Mouse (Mus musculus) CH12.LX (cell line): ENCODE measurements at regions not wholly inside any gene's neighbourhood (a gene's known extent, or its start where the extent isn't known, plus 50 kb on each side); places are given as distances from the start of the nearest gene placed in this dataset.
"Not testable (repeated sequence)": the region's sequence is repeated elsewhere in the genome, so short reads cannot be mapped to it uniquely, and the experiment has no call there.

Source experiments
- DNase-seq: peaks from one replicate; pipeline ENCODE4 v3.0.0-alpha.2; 2013; ENCODE audit errors: extremely low read depth
- H3K27ac ChIP-seq: 2 replicates; pipeline ENCODE4 v1.5.1; 2012; ENCODE audit warnings: low read depth, mild to moderate bottlenecking, control low read depth, moderate library complexity; ENCODE audit not compliant: insufficient read depth
- H3K27me3 ChIP-seq: replicated peaks from 2 replicates; pipeline ENCODE3; 2012; ENCODE audit warnings: inconsistent platforms
- H3K36me3 ChIP-seq, 2 experiments: replicated peaks in 1 of 2; 2 replicates each; pipeline versions ENCODE3 to v1.6.1; 2012; ENCODE audit warnings: inconsistent platforms in 1 of 2, low read length in 1 of 2, mild to moderate bottlenecking in 1 of 2, mixed read lengths in 1 of 2, moderate library complexity in 1 of 2; ENCODE audit not compliant: control insufficient read depth in 1 of 2, insufficient read depth in 1 of 2
- H3K4me1 ChIP-seq, 2 experiments: 2 replicates each; pipeline ENCODE4 v1.6.1; 2012; ENCODE audit warnings: inconsistent platforms in 1 of 2, moderate library complexity in 1 of 2; ENCODE audit not compliant: insufficient read depth in 2 of 2, control insufficient read depth in 1 of 2
- H3K4me2 ChIP-seq: 2 replicates; pipeline ENCODE4 v1.6.1; 2012; ENCODE audit warnings: low read depth, mild to moderate bottlenecking, control low read depth; ENCODE audit not compliant: poor library complexity, insufficient read depth, severe bottlenecking
- H3K4me3 ChIP-seq, 3 experiments: fragments of 150-350 bp in 1 of 3; sonication (generic) in 1 of 3; replicated peaks in 1 of 3; 2 replicates each; pipeline versions ENCODE3 to v1.5.1; 2011 to 2012; ENCODE audit warnings: low read depth in 2 of 3, low read length in 2 of 3, mild to moderate bottlenecking in 2 of 3, moderate library complexity in 2 of 3, control low read depth in 1 of 3, improper control_type of control experiment in 1 of 3, inconsistent platforms in 1 of 3, mixed read lengths in 1 of 3; ENCODE audit not compliant: poor library complexity in 1 of 3
- H3K79me2 ChIP-seq: replicated peaks from 2 replicates; pipeline ENCODE4 v1.6.1; 2012; ENCODE audit warnings: mild to moderate bottlenecking, moderate library complexity; ENCODE audit not compliant: control insufficient read depth, poor library complexity, insufficient read depth, severe bottlenecking; ENCODE audit errors: extremely low read depth
- H3K9ac ChIP-seq: 2 replicates; pipeline ENCODE4 v1.6.1; 2012; ENCODE audit warnings: low read depth, mild to moderate bottlenecking, control low read depth, moderate library complexity; ENCODE audit not compliant: insufficient read depth
- H3K9me3 ChIP-seq: replicated peaks from 2 replicates; pipeline ENCODE3; 2012; ENCODE audit warnings: low read length, inconsistent platforms, mixed read lengths
- BHLHE40 ChIP-seq: IDR thresholded peaks from 2 replicates; pipeline ENCODE4 v1.6.1; 2011; ENCODE audit warnings: mild to moderate bottlenecking, low read depth, low read length, improper control_type of control experiment
- CHD1 ChIP-seq: IDR thresholded peaks from 2 replicates; pipeline ENCODE4 v1.6.1; 2012; ENCODE audit warnings: low read depth, low read length, improper control_type of control experiment, inconsistent platforms
- CHD2 ChIP-seq: IDR thresholded peaks from 2 replicates; pipeline ENCODE4 v1.6.1; 2011; ENCODE audit warnings: low read length, improper control_type of control experiment
- CTCF ChIP-seq, 2 experiments: IDR thresholded peaks in 1 of 2; conservative IDR thresholded peaks in 1 of 2; 2 replicates each; pipeline ENCODE4 v1.5.1; 2011 to 2012; ENCODE audit warnings: low read depth in 2 of 2, low read length in 2 of 2, improper control_type of control experiment in 1 of 2, inconsistent platforms in 1 of 2, mild to moderate bottlenecking in 1 of 2, moderate library complexity in 1 of 2
- E2F4 ChIP-seq: IDR thresholded peaks from 2 replicates; pipeline ENCODE4 v1.6.1; 2011; ENCODE audit warnings: low read depth, low read length, improper control_type of control experiment; ENCODE audit not compliant: insufficient replicate concordance
- EP300 ChIP-seq: IDR thresholded peaks from 2 replicates; pipeline ENCODE4 v1.6.1; 2011; ENCODE audit warnings: low read length, improper control_type of control experiment
- IRF4 ChIP-seq: IDR thresholded peaks from 2 replicates; pipeline ENCODE4 v1.6.1; 2014; ENCODE audit warnings: low read depth, mild to moderate bottlenecking, inconsistent platforms, low read length, improper control_type of control experiment
- MAFK ChIP-seq: IDR thresholded peaks from 2 replicates; pipeline ENCODE4 v1.6.1; 2011; ENCODE audit warnings: low read length, improper control_type of control experiment; ENCODE audit not compliant: insufficient replicate concordance
- MAX ChIP-seq: IDR thresholded peaks from 2 replicates; pipeline ENCODE4 v1.6.1; 2011; ENCODE audit warnings: low read length, improper control_type of control experiment
- MAZ ChIP-seq: IDR thresholded peaks from 2 replicates; pipeline ENCODE4 v1.6.1; 2012; ENCODE audit warnings: low read depth, mild to moderate bottlenecking, inconsistent platforms, low read length, improper control_type of control experiment, moderate library complexity
- MEF2A ChIP-seq: IDR thresholded peaks from 2 replicates; pipeline ENCODE4 v1.6.1; 2014; ENCODE audit warnings: low read depth, mild to moderate bottlenecking, inconsistent platforms, low read length, improper control_type of control experiment, borderline replicate concordance
- MXI1 ChIP-seq: IDR thresholded peaks from 2 replicates; pipeline ENCODE4 v1.6.1; 2011; ENCODE audit warnings: mild to moderate bottlenecking, low read depth, low read length, improper control_type of control experiment
- MYC ChIP-seq: IDR thresholded peaks from 2 replicates; pipeline ENCODE4 v1.6.1; 2011; ENCODE audit warnings: low read depth, mild to moderate bottlenecking, improper control_type of control experiment, low read length
- NELFE ChIP-seq: IDR thresholded peaks from 2 replicates; pipeline ENCODE4 v1.6.1; 2011; ENCODE audit warnings: low read depth, low read length, improper control_type of control experiment
- PAX5 ChIP-seq: IDR thresholded peaks from 2 replicates; pipeline ENCODE4 v1.6.1; 2012; ENCODE audit warnings: low read length, inconsistent platforms, mixed read lengths
- RAD21 ChIP-seq: IDR thresholded peaks from 2 replicates; pipeline ENCODE4 v1.6.1; 2011; ENCODE audit warnings: low read depth, mild to moderate bottlenecking, low read length, improper control_type of control experiment, moderate library complexity
- RCOR1 ChIP-seq: conservative IDR thresholded peaks from 2 replicates; pipeline ENCODE4 v1.6.1; 2012; ENCODE audit warnings: low read depth, mild to moderate bottlenecking, inconsistent platforms, low read length, improper control_type of control experiment
- SIN3A ChIP-seq: IDR thresholded peaks from 2 replicates; pipeline ENCODE4 v1.6.1; 2012; ENCODE audit warnings: low read length, improper control_type of control experiment, inconsistent platforms
- SMC3 ChIP-seq: IDR thresholded peaks from 2 replicates; pipeline ENCODE4 v1.6.1; 2011; ENCODE audit warnings: low read depth, low read length, improper control_type of control experiment
- TBP ChIP-seq: conservative IDR thresholded peaks from 2 replicates; pipeline ENCODE4 v1.6.1; 2011; ENCODE audit warnings: low read depth, low read length, improper control_type of control experiment
- UBTF ChIP-seq: IDR thresholded peaks from 2 replicates; pipeline ENCODE4 v1.6.1; 2012; ENCODE audit warnings: low read depth, mild to moderate bottlenecking, inconsistent platforms, low read length, improper control_type of control experiment, moderate library complexity
- USF1 ChIP-seq: IDR thresholded peaks from 2 replicates; pipeline ENCODE4 v1.6.1; 2014; ENCODE audit warnings: low read depth, mild to moderate bottlenecking, inconsistent platforms, low read length, improper control_type of control experiment
- USF2 ChIP-seq: conservative IDR thresholded peaks from 2 replicates; pipeline ENCODE4 v1.6.1; 2011; ENCODE audit warnings: low read depth, low read length, improper control_type of control experiment
- ZC3H11A ChIP-seq: IDR thresholded peaks from 2 replicates; pipeline ENCODE4 v1.6.1; 2012; ENCODE audit warnings: low read depth, mild to moderate bottlenecking, inconsistent platforms, low read length, improper control_type of control experiment
- ZKSCAN1 ChIP-seq: IDR thresholded peaks from 2 replicates; pipeline ENCODE4 v1.6.1; 2012; ENCODE audit warnings: low read depth, inconsistent platforms, low read length, improper control_type of control experiment, borderline replicate concordance
- ZMIZ1 ChIP-seq: IDR thresholded peaks from 2 replicates; pipeline ENCODE4 v1.6.1; 2012; ENCODE audit warnings: low read depth, mild to moderate bottlenecking, inconsistent platforms, low read length, improper control_type of control experiment
- dilution Hi-C: fragments of 300-500 bp; cut with MboI; formaldehyde crosslinking; loops from 2 replicates; pipeline ENCODE4 v1.14.3; 2020; ENCODE audit warnings: low sequenced_read_pairs; ENCODE audit not compliant: extremely low pct_unique_long_range_greater_than_20kb, extremely low pct_ligation_motif_present
- in situ Hi-C: fragments of 300-500 bp; cut with MboI; formaldehyde crosslinking; loops from 3 replicates; pipeline ENCODE4 v1.14.3; 2019; ENCODE audit warnings: low sequenced_read_pairs, low pct_ligation_motif_present, low pct_unique_long_range_greater_than_20kb, mixed read lengths

DNA sequence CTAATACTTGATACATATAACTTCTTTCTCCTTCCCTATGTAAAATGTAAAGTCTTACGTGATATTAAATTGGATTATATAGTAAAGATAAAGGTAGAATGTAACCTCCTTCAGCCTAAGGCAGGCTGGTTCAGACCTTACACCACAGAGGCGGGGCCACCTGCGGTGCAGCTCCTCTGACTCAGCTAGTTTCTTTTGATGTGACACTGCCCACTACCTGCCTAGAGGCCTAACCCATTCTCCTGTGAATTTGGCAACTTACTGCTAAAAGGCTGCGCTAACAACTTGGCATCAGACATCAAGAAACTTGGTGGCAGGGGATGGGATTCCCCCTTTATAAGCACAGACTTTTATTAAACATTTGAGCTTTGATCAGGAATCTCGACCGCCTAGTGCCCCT, 74.5 kb downstream of the Aasdhppt start:
- no peak for DNase-seq
- H3K36me3 ChIP-seq = no peaks in the 10 kb centered on the region
- TF ChIP-seq SMC3 (no peak), BHLHE40 (no peak), CHD1 (no peak), MEF2A (no peak), MAX (no peak), SIN3A (no peak), USF1 (no peak), ZMIZ1 (no peak), ZC3H11A (no peak)
- TF ChIP-seq, all 38 proteins: peak for 0
- dilution Hi-C loops (no loop called here), in situ Hi-C loops (no loop called here)
- H3K9me3 ChIP-seq = no peaks in the 10 kb centered on the region
- H3K9ac ChIP-seq = no peak overlapping the region
- H3K27ac ChIP-seq = no peak overlapping the region
- no peaks in the 10 kb centered on the region for H3K27me3 ChIP-seq
- H3K4me2 ChIP-seq = no peak overlapping the region
- no peaks in the 10 kb centered on the region for H3K4me1 ChIP-seq
- no peaks in the 10 kb centered on the region for H3K79me2 ChIP-seq
- no peak overlapping the region for H3K4me3 ChIP-seq

DNA sequence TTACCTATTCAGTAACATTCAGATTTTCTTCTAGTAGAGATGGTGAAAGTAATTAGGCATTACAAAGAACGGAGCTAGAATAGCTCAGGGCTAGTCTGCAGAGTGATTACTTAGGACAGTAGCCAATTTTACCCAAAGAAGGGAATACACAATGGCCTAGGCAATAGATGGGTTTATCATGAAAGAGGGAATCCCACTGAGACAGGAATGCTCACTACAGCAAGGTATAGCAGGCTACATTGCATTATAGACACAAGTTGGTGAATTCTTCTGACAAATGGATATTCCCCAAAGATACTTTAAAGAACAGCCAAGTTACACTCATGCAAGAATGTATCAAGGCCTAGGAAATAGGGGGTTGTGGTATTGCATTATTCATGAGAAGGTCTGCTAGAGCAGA, 94.7 kb downstream of the Aasdhppt start:
- H3K27ac ChIP-seq, H3K9me3 ChIP-seq, H3K79me2 ChIP-seq, H3K4me3 ChIP-seq, H3K4me2 ChIP-seq, H3K9ac ChIP-seq, H3K4me1 ChIP-seq, H3K36me3 ChIP-seq, DNase-seq, dilution Hi-C loops, H3K27me3 ChIP-seq: not testable (repeated sequence)
- in situ Hi-C loops = loop anchor here (25.0 kb wide), 1 partner anchor 702 kb away; no protein-coding TSS in a partner anchor

DNA sequence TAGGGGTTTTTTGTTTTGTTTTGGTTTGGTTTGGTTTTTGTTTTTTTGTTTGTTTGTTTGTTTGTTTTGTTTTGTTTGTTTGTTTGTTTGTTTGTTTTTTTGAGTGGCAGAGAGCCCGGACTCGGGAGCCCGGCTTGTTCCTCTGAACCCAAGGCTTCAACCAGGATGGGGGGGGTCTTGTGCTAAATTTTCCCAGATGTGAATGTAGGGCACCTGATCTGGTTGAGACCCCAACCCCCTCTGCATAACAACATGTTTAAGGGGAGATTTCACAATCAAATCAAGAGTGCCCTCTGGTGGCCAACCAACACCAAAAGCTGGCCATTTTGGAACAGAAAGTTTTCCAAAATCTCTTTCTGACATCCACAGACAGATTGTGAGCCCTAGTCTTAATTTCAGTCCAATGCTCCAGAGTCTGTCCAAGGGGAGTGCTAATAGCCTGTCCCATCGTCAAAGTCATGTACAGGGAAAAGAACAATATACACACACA, 99.2 kb downstream of the Aasdhppt start:
- no peaks in the 10 kb centered on the region for H3K36me3 ChIP-seq
- no peak overlapping the region for H3K4me3 ChIP-seq
- no peak overlapping the region; the same call in 1 of the 2 replicates for H3K4me2 ChIP-seq
- in situ Hi-C loops (loop anchor here (25.0 kb wide), 1 partner anchor 698 kb away; no protein-coding TSS in a partner anchor), dilution Hi-C loops (no loop called here)
- no peaks in the 10 kb centered on the region for H3K4me1 ChIP-seq
- H3K79me2 ChIP-seq = no peaks in the 10 kb centered on the region
- no peak overlapping the region for H3K27ac ChIP-seq
- no peaks in the 10 kb centered on the region for H3K27me3 ChIP-seq
- no peak overlapping the region for H3K9ac ChIP-seq
- H3K9me3 ChIP-seq = no peaks in the 10 kb centered on the region
- DNase-seq = peak; percentile 46
- TF ChIP-seq UBTF = no peak
- TF ChIP-seq TBP = no peak
- TF ChIP-seq MYC = no peak
- no peak for TF ChIP-seq CHD2
- no peak for TF ChIP-seq MAZ
- no peak for TF ChIP-seq ZMIZ1
- no peak for TF ChIP-seq MAFK
- no peak for TF ChIP-seq RCOR1
- no peak for TF ChIP-seq USF2
- TF ChIP-seq IRF4 = no peak
- TF ChIP-seq CTCF (conservative IDR thresholded peaks at IDR 0.05 in 1 of 2, IDR thresholded peaks at IDR 0.05 in 1 of 2; ENCODE audit: low read depth in 2 of 2, low read length in 2 of 2) = peak in 1 of 2 experiments; percentile 64; a peak in 3 of 4 replicates
- no peak for TF ChIP-seq USF1
- TF ChIP-seq BHLHE40 = no peak
- no peak for TF ChIP-seq SIN3A
- no peak for TF ChIP-seq ZKSCAN1
- TF ChIP-seq SMC3 = peak; percentile 42
- no peak for TF ChIP-seq E2F4
- no peak for TF ChIP-seq EP300
- peak; percentile 67 for TF ChIP-seq RAD21
- TF ChIP-seq MXI1 = no peak
- TF ChIP-seq PAX5 = no peak
- no peak for TF ChIP-seq NELFE
- TF ChIP-seq ZC3H11A = 0 out of 2 replicates have a peak, but pooled peaks have one; percentile 1
